Mouse (Mus musculus): Measurements from ENCODE around the gene Vps8.

DNA sequence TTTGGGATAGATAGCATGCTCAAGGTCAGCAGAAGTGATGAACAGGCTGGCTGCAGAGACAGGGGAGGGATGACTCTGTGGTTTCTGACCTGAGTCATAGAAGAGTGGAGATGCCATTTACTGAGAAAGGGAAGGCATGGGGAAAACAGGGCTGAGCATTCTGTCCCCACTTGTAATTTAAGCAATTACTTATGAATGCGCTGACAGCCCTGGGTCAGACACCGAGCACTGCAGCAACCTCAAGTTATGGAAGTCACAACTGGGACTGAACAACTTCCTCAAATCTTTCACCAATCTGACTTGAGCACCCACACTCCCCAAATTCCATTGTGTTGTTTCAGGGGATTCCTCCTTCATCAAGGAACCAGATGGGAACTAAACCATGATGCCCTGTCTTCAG is 19.5 kb upstream of the Vps8 start:
- TF ChIP-seq CTCF (IDR thresholded peaks at IDR 0.05; ENCODE audit: control insufficient read depth, insufficient read depth, insufficient read length) (no peak), MYOD1 (IDR thresholded peaks at IDR 0.05; ENCODE audit: control insufficient read depth, insufficient read length, low read depth) (no peak), USF1 (IDR thresholded peaks at IDR 0.05; ENCODE audit: low read depth) (no peak), MYOG (IDR thresholded peaks at IDR 0.05; ENCODE audit: control insufficient read depth, extremely low read depth, insufficient read length) (no peak)

All from C2C12 (cell line).